Mouse (Mus musculus): ENCODE measurements around the gene Fgf4.

Fgf4 gene

GRCm38 (mm10) chr7:144912897-144913296 lies 65.7 kb downstream of the Fgf4 start:
- DNase-seq (ENCODE audit: low spot score): no peak

DNA sequence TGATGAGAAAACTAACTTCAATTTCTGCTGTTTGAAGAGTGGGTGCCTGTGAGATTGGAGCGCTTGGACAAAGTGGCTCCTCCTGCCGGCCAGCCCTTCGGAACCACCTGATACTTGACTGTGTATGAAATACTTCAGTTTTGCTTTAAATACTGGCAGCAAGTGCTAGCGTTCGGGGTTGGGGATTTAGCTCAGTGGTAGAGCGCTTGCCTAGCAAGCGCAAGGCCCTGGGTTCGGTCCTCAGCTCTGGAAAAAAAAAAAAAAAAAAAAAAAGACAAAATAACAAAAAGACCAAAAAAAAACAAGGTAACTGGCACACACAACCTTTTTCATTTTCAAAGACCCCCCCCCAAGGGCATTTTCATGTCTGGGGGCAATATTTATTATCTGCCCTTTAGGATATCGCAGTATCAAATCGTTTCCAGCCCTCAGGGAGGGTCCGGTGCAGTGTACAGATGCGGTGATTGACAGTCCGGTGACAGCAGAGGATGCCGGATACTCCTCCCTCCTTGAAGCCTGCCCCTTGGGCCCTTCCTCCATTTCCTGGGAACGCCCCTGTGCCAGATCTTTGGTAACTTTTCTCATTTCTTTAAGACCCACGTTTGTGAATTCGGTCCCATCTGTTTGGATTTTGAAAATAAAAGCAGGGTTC lies 67.3 kb downstream of the Fgf4 start:
- DNase-seq (ENCODE audit: low spot score): peak; percentile 34
